Mouse (Mus musculus) thymus, adult 2 months (tissue): Measurements from ENCODE around the gene Arid5a.

Source experiments
- CTCF ChIP-seq: fragments of 200-500 bp; IDR thresholded peaks from 2 replicates; pipeline ENCODE4 v1.5.1; 2012; ENCODE audit warnings: mild to moderate bottlenecking, control low read depth, low read length, moderate library complexity, borderline replicate concordance; ENCODE audit not compliant: control insufficient read depth, poor library complexity, insufficient read depth; ENCODE audit errors: extremely low read depth
- POLR2A ChIP-seq: fragments of 200-500 bp; IDR thresholded peaks from 2 replicates; pipeline ENCODE4 v1.6.1; 2012; ENCODE audit warnings: mild to moderate bottlenecking, low read length, control low read depth, moderate library complexity; ENCODE audit not compliant: control insufficient read depth, poor library complexity, insufficient read depth; ENCODE audit errors: extremely low read depth

GRCm38 (mm10) chr1:36296466-36297149 is 10.9 kb upstream of the Arid5a start:
- TF ChIP-seq POLR2A (no peak), CTCF (no peak)
